ENCODE assay signal across 10 mouse cellular contexts in the genomic region with DNA sequence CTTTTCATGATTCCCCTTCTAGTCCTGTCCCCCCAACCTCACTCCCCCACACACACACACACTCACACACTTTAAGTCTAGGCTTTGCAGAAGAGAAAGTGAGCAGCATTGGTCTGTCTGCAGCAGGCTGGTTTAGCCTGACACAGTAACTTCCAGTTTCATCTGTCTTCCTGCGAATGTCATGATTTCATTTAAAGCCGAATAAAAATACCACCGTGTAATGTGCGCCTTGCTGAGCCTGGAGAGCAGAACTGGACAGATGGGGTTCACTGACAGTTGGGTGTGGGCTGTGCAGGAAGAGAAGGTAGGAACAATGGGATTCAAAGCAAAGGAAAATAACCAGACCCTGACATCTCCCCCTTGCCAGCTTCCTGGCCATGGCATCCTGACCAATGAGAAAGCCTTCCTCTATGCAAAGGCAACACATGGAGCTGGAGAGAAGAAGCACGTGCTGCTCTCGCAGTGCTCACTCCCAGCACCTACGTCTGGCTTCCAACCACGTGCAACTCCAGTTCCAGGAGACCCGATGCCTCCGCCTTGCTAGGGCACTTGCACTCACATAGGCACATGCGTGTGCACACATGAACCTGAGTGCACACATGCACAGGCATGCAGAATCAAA. TPM values are rescaled to one million over a fixed set of nuclear protein-coding genes. Genes with fewer than 3 reads are reported as not detected.
DNase-seq lines count a peak whose midpoint lies in the region; ATAC-seq lines count a peak whose summit lies in the region.
"Had no signal": no experiment of that assay in that cellular context is flagged by ENCODE, and none has a peak within 500 bp of the region (broad histone marks: within the 10 kb centered on the region; RNA-seq: fewer than 3 reads in every experiment).

No protein-coding gene starts in this region.

- peaks cover 11% of the 10 kb centered on the region; the same call in 1 of the 2 replicates for H3K4me1 ChIP-seq in forebrain, embryonic 13.5 days
- no peaks in the 10 kb centered on the region for H3K4me1 ChIP-seq in forebrain, embryonic 11.5 days (replicated peaks; ENCODE audit: control insufficient read depth, insufficient read depth, low read length)

- DNase-seq in forebrain, embryonic 11.5 days (ENCODE audit: low spot score) = no peak
- peak; percentile 85 for DNase-seq in brain, adult 2 months (ENCODE audit: low read depth, low spot score)
- peak; percentile 27 for DNase-seq in frontal cortex, postnatal 14 days (ENCODE audit: low spot score in 2 of 2)
- peak; percentile 35 to 49 for DNase-seq in left cerebral cortex, postnatal 10 days (ENCODE audit: extremely low spot score in 1 of 2, low spot score in 2 of 2)
- peak; percentile 24 to 33 for DNase-seq in right cerebral cortex, postnatal 36 days (ENCODE audit: low spot score in 2 of 2)
- no peak for DNase-seq in thymus, postnatal 36 days

- peaks cover 7% of the 10 kb centered on the region; the same call in 1 of the 2 replicates for H3K9me3 ChIP-seq in forebrain, embryonic 13.5 days (replicated peaks)
- H3K9me3 ChIP-seq in forebrain, embryonic 11.5 days (ENCODE audit: control insufficient read depth, low read length) = no peaks in the 10 kb centered on the region
- H3K9me3 ChIP-seq: embryonic facial prominence, embryonic 13.5 days had no signal

- no peaks in the 10 kb centered on the region for H3K36me3 ChIP-seq in forebrain, embryonic 13.5 days (ENCODE audit: poor library complexity, severe bottlenecking)
- H3K36me3 ChIP-seq in forebrain, embryonic 11.5 days (ENCODE audit: control insufficient read depth, insufficient read depth, low read length) = no peaks in the 10 kb centered on the region
- H3K36me3 ChIP-seq: embryonic facial prominence, embryonic 13.5 days had no signal

- peak; percentile 50 for ATAC-seq in forebrain, embryonic 13.5 days
- no peak for ATAC-seq in forebrain, embryonic 11.5 days (replicated peaks; ENCODE audit: low FRiP score)
- ATAC-seq in erythroid progenitor cell, adult 5-6 weeks (replicated peaks; ENCODE audit: low FRiP score, poor library complexity, severe bottlenecking) = no peak

- no peak overlapping the region for H3K4me2 ChIP-seq in forebrain, embryonic 13.5 days
- no peak overlapping the region for H3K4me2 ChIP-seq in forebrain, embryonic 11.5 days (ENCODE audit: low read depth, low read length, severe bottlenecking)
- H3K4me2 ChIP-seq: embryonic facial prominence, embryonic 13.5 days had no signal

- 80% methylated on average over 11 of the region's 11 CpGs for WGBS in forebrain, embryonic 13.5 days
- WGBS in forebrain, embryonic 11.5 days = 83% methylated on average over 11 of the region's 11 CpGs

- intact Hi-C loops in left cerebral cortex, postnatal 10 days (cut with DNase I) = loop anchor here (2.0 to 10.0 kb wide), 3 partner anchors 59 to 598 kb away; no protein-coding TSS in a partner anchor

- no peaks in the 10 kb centered on the region for H3K27me3 ChIP-seq in forebrain, embryonic 13.5 days
- H3K27me3 ChIP-seq in forebrain, embryonic 11.5 days (ENCODE audit: control insufficient read depth, insufficient read depth, low read length) = no peaks in the 10 kb centered on the region
- H3K27me3 ChIP-seq: embryonic facial prominence, embryonic 13.5 days had no signal

- H3K4me3 ChIP-seq in forebrain, embryonic 13.5 days = no peak overlapping the region
- H3K4me3 ChIP-seq in forebrain, embryonic 11.5 days (ENCODE audit: low read depth, low read length) = no peak overlapping the region
- H3K4me3 ChIP-seq: embryonic facial prominence, embryonic 13.5 days had no signal

- H3K27ac ChIP-seq in forebrain, embryonic 13.5 days = no peak overlapping the region
- no peak overlapping the region for H3K27ac ChIP-seq in forebrain, embryonic 11.5 days (ENCODE audit: low read depth, low read length)
- H3K27ac ChIP-seq: embryonic facial prominence, embryonic 13.5 days; liver, embryonic 14.5 days had no signal

- no peak overlapping the region for H3K9ac ChIP-seq in forebrain, embryonic 13.5 days
- no peak overlapping the region for H3K9ac ChIP-seq in forebrain, embryonic 11.5 days (ENCODE audit: low read length)
- H3K9ac ChIP-seq: embryonic facial prominence, embryonic 13.5 days; liver, embryonic 14.5 days had no signal

RNA-seq across cellular contexts. Expression of a gene that starts 18.8 kb away (rescaled TPM):
- 0.36 and 0.93 TPM in 2 replicates for polyA plus RNA-seq in forebrain, embryonic 13.5 days (2015; fragmentation: Nextera tagmentation; extraction: Ambion mirVana)
- 0.63 and 0.94 TPM in 2 replicates for polyA plus RNA-seq in forebrain, embryonic 11.5 days (2014; fragmentation: Nextera tagmentation; extraction: Ambion mirVana)
- total RNA-seq in left cerebral cortex, postnatal 10 days (2021) = under 1 TPM in 1 of 2 experiments, not detected in 1; 0.32 TPM
- total RNA-seq in erythroid progenitor cell, adult 5-6 weeks (2015; ENCODE audit: low replicate concordance) = not detected in 2 replicates
- not detected in 2 replicates for total RNA-seq in erythroid progenitor cell, adult 5-6 weeks (2017; ENCODE audit: low replicate concordance)

RNA-seq across cellular contexts. Expression of a gene that starts 43.4 kb away (rescaled TPM):
- polyA plus RNA-seq in forebrain, embryonic 13.5 days (2015; fragmentation: Nextera tagmentation; extraction: Ambion mirVana) = not detected in 2 replicates
- polyA plus RNA-seq in forebrain, embryonic 11.5 days (2014; fragmentation: Nextera tagmentation; extraction: Ambion mirVana) = not detected in 2 replicates
- total RNA-seq in left cerebral cortex, postnatal 10 days (2021) = not detected
- not detected in 2 replicates for total RNA-seq in erythroid progenitor cell, adult 5-6 weeks (2015; ENCODE audit: low replicate concordance)
- total RNA-seq in erythroid progenitor cell, adult 5-6 weeks (2017; ENCODE audit: low replicate concordance) = not detected in 2 replicates
- polyA plus RNA-seq: liver, embryonic 14.5 days had no signal

RNA-seq across cellular contexts. Expression of a gene that starts 58.8 kb away (rescaled TPM):
- 0.15 TPM in 1 of 2 replicates, not detected in the other for polyA plus RNA-seq in forebrain, embryonic 13.5 days (2015; fragmentation: Nextera tagmentation; extraction: Ambion mirVana)
- not detected in 2 replicates for polyA plus RNA-seq in forebrain, embryonic 11.5 days (2014; fragmentation: Nextera tagmentation; extraction: Ambion mirVana)
- 1 to 10 TPM; 4.6 to 5.3 TPM for total RNA-seq in left cerebral cortex, postnatal 10 days (2021)
- not detected in 2 replicates for total RNA-seq in erythroid progenitor cell, adult 5-6 weeks (2015; ENCODE audit: low replicate concordance)
- total RNA-seq in erythroid progenitor cell, adult 5-6 weeks (2017; ENCODE audit: low replicate concordance) = not detected in 2 replicates

Comparison
In these comparisons a context has a peak if more than half of its experiments do, and no peak if none do; other contexts are left out.
1. DNase-seq: peak in brain, adult 2 months (single experiment), frontal cortex, postnatal 14 days (2 of 2), left cerebral cortex, postnatal 10 days (2 of 2) and right cerebral cortex, postnatal 36 days (2 of 2); none in forebrain, embryonic 11.5 days (single experiment) and thymus, postnatal 36 days (0 of 2).
2. RNA of a gene that starts 58.8 kb away (total RNA-seq): 4.6 to 5.3 TPM in left cerebral cortex, postnatal 10 days; not detected in erythroid progenitor cell, adult 5-6 weeks; every median in the first group is over 4 times any median in the second.